Mouse (Mus musculus) kidney, postnatal 10 days (tissue): ENCODE results near the gene Cbln4.

Experiments
- DNase-seq: peaks from one replicate; pipeline ENCODE4 v3.0.0; 2021; ENCODE audit warnings: mixed read lengths

Gene Cbln4

GRCm38 (mm10) chr2:172043235-172043610 is at the start of gene Cbln4:
Cbln4 (minus strand) TSS chr2:172043466.
- no peak for DNase-seq

GRCm38 (mm10) chr2:172078596-172078995 is 35.3 kb upstream of the Cbln4 start:
- no peak for DNase-seq

GRCm38 (mm10) chr2:172076295-172076694 is 33.0 kb upstream of the Cbln4 start:
- DNase-seq: no peak

- DNase-seq: no peak
Observed at GRCm38 (mm10) chr2:172062876-172063275, 19.6 kb upstream of the Cbln4 start.

GRCm38 (mm10) chr2:172059747-172060146 is 16.5 kb upstream of the Cbln4 start:
- DNase-seq: no peak

GRCm38 (mm10) chr2:172058936-172059665 is 15.8 kb upstream of the Cbln4 start:
- DNase-seq: no peak

- peak; percentile 19 for DNase-seq
Observed at GRCm38 (mm10) chr2:172046002-172046401, 2.7 kb upstream of the Cbln4 start.

- peak; percentile 7 for DNase-seq
Observed at GRCm38 (mm10) chr2:172042607-172043234, 545 bp downstream of the Cbln4 start.

GRCm38 (mm10) chr2:172042125-172042524 is 1.1 kb downstream of the Cbln4 start:
- DNase-seq: peak; percentile 95

- no peak for DNase-seq
Observed at GRCm38 (mm10) chr2:172040859-172041258, 2.4 kb downstream of the Cbln4 start.

- DNase-seq: peak; percentile 7
Observed at GRCm38 (mm10) chr2:172039601-172040000, 3.7 kb downstream of the Cbln4 start.

- DNase-seq: peak; percentile 25
Observed at GRCm38 (mm10) chr2:172034281-172034680, 9.0 kb downstream of the Cbln4 start.

- DNase-seq: no peak
Observed at GRCm38 (mm10) chr2:172025459-172026130, 17.7 kb downstream of the Cbln4 start.

GRCm38 (mm10) chr2:172006726-172007125 is 36.5 kb downstream of the Cbln4 start:
- no peak for DNase-seq

GRCm38 (mm10) chr2:172005970-172006369 is 37.3 kb downstream of the Cbln4 start:
- DNase-seq: peak; percentile 50

GRCm38 (mm10) chr2:172004029-172004984 is 39.0 kb downstream of the Cbln4 start:
- peak; percentile 47 for DNase-seq

GRCm38 (mm10) chr2:171996979-171997686 is 46.1 kb downstream of the Cbln4 start:
- peak; percentile 82 for DNase-seq

GRCm38 (mm10) chr2:171994861-171995260 is 48.4 kb downstream of the Cbln4 start:
- no peak for DNase-seq

GRCm38 (mm10) chr2:171994240-171994639 is 49.0 kb downstream of the Cbln4 start:
- DNase-seq: no peak

GRCm38 (mm10) chr2:171986686-171987085 is 56.6 kb downstream of the Cbln4 start:
- DNase-seq: no peak
